Mouse (Mus musculus): Measurements from ENCODE around the gene Spop. TPM values are rescaled to one million over a fixed set of nuclear protein-coding genes. Genes with fewer than 3 reads are reported as not detected.
A peak's percentile ranks its signal among the peaks of the same experiment; 100 is the strongest.

The Spop gene
- 100 to 1,000 TPM; 174 to 181 TPM for total RNA-seq (2021)
- long read RNA-seq, transcript Spop-202 (11 exons, 2,881 nt), result minor isoform, 24 of 475 reads
- long read RNA-seq, transcript Spop-201 (10 exons, 3,063 nt), result major isoform, 399 of 475 reads
- long read RNA-seq, partial matches to known transcripts, result 27 of 475 reads
- long read RNA-seq, other reads (novel, unspliced or antisense), result 25 of 475 reads

GRCm38 (mm10) chr11:95413641-95414535 is at the start of gene Spop:
TSS of gene Spop (plus strand) at chr11:95414080.
- peak; percentile 84 to 88 for DNase-seq (ENCODE audit: low spot score in 2 of 2)

DNA sequence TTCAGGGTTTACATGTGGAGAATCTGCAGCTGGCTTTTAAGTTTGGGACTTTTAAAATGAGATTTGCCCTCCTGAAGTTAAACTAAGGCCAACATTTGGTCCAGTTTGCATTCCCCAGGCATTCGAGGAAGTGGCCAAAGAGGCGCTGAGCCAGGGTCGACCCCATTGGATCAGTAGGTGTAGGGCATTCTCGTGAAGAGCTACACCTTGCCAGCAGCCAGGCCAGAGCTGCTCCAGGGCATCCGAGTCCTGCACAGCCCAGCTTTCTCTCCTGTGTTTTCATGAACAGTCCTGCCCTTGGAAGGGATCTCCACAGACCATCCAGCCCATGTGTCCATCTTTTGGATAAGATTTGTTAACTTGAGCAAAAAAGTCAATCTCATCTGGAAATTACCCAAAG is 49.5 kb upstream of the Spop start:
- DNase-seq (ENCODE audit: low spot score in 2 of 2), result no peak

DNA sequence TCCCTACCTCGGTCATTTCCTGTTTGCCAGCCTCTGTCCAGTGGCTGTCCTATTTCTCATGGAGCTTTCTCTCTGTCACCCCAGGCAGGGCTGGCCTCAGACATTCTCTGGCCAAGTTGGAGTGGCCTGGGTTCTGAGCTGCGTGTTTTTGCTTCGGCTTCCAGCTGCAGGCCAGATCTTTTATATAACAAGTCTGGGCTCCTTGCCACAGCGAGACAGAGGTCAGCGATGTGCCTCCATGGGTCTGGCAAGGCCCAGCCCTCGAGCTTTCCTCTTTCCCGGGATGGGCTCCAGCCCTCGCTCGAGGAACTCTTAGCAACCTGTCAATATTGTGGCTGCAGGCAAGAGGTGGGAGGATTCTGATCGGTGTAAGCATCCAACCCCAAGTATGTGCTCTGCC is 48.3 kb upstream of the Spop start:
- peak; percentile 41 to 75 for DNase-seq (ENCODE audit: low spot score in 2 of 2)

GRCm38 (mm10) chr11:95366280-95366897 is 47.5 kb upstream of the Spop start:
- DNase-seq (ENCODE audit: low spot score in 2 of 2), result no peak

GRCm38 (mm10) chr11:95367011-95367735 is 46.7 kb upstream of the Spop start:
- no peak for DNase-seq (ENCODE audit: low spot score in 2 of 2)

- no peak for DNase-seq (ENCODE audit: low spot score in 2 of 2)
Observed at GRCm38 (mm10) chr11:95368231-95368823, 45.6 kb upstream of the Spop start.

DNA sequence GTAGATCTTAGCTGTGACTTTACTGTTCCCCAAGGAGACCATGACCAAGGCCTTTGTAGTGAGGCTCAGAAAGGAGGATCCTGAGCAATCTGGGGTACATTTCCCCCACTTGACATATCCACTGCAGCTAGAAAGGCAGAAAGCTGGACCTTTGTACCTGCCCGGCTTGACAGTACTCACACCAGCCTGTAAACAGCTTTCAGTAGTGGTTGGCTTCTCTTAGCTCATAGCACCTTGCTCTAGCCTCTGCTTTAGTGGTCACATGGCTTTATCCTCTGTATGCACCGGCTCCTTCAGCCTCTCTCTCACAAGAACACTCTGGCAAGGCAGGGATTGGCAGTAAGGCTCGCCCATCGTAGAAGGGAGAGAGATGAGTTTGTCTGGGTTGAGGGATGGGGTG is 45.0 kb upstream of the Spop start:
- DNase-seq (ENCODE audit: low spot score in 2 of 2), result no peak

DNA sequence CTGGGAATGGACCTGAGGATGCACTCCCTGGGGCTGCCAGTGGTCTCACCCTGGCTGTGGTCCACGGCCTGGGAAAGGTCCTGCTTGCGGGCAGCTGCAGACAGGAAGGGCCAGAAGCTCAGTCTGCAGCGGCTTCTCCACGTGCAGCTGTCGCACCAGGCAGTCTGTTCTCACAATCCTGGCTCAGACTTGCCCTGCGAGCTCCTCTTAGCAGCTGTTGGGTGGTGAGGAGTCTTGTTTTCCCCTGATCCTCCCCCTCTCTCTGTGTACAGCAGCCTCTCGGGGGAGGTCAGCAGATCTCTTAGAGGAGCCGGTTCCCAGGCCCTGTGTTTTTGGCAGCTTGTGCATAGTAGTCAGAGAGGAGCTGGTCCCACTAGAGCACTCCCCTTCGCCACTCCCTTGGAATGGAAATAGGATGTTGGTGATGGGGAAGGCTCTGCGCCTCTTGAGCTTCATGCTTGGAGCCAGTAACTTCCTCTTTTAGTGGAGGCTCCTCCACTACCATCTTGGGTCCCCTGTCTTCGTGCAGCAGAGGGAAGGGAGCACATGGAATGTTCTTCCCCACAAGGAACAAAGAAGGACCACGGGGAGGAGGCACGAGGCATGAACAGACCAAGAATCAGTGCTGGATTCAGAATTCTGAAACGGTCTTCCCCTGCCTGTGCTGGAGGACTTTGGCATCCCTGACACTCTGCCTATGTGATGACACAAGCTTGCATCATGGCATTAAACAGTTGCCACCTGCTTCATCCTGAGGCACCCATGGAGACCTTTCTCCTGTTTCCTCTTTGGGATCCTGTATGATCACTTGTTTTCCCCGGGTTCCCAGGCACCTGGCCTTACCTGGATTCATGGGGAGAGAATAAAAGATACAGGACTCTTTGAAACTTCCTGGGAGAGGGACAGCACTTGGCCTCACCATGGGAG is 43.7 kb upstream of the Spop start:
- DNase-seq (ENCODE audit: low spot score in 2 of 2), result no peak

DNA sequence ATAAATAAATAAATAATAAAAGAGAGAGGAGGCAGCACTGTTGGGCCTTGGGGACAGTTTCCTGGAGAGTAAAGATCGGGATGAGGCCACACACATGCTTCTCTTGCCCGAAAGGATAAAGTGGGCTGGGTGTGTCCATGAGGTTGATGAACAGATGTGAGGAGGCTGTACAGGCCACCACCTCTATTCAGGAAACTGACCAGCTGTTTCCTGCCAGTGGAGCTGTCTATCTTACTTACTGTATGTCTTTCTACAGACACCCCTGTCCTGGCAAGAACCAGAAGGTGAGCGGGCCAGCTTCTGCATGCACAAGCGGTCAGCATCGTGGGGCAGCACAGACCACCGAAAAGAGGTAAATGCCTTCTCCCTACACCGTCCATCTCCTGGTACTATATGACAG is 42.7 kb upstream of the Spop start:
- no peak for DNase-seq (ENCODE audit: low spot score in 2 of 2)

DNA sequence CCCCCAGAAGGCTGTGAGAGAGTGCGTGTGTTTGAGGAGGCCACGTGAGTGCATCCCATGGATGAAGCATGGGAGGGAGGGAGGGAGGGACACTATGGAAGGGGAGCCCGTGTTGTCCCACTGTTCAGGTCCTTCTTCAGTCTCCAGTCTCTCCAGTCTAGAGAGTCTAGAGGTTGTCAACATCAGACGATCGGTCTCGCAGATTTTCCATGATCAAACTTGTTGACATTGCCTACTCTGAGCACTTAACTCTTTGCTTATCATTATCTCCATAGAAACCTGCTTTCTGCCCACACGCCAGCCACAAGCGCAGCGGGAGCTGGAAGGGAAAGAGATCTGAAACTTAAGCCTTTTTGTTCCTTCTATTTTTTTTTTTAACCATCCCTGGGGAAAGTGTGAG is 35.0 kb upstream of the Spop start:
- no peak for DNase-seq (ENCODE audit: low spot score in 2 of 2)

DNA sequence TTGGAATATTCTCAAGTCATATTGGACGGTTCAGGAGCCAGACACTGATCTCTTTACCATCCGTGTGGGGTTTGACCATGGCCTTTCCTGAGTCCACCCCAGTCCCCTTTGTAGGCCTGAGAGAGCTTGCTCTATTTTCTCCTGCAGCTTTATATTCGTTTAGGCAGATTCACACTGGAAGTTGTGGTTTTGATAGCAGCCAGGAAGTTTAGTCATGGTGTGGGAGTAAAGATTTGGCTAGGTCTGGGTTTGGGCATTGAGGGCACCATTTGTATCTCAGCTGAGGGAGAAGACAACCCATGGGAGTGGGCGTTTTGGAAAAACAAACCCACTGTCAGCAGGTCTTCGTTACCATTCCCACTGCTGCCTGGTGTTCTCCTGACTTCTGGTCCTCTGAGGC is 34.3 kb upstream of the Spop start:
- DNase-seq (ENCODE audit: low spot score in 2 of 2), result no peak

- no peak for DNase-seq (ENCODE audit: low spot score in 2 of 2)
Observed at GRCm38 (mm10) chr11:95380711-95381110, 33.2 kb upstream of the Spop start.

DNA sequence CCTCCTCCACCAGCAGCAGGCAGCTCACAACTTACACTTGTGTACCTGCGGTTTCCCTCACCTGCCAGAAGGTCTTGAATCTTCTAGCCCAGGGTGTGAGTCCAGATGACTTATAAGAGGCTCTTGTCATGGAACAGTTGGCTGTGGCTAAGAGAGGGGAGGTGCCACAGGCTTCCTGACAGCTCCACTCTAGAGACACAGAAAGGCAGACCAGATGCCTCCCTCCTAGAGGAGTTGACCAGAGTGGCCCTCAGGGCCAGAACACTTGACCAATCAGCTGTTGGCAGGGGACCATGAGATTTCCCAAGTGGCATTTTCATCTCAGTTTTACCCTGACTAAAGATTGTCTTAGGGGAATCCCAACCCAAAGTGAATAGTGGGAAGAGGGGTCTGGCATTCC is 32.7 kb upstream of the Spop start:
- DNase-seq (ENCODE audit: low spot score in 2 of 2), result no peak

DNA sequence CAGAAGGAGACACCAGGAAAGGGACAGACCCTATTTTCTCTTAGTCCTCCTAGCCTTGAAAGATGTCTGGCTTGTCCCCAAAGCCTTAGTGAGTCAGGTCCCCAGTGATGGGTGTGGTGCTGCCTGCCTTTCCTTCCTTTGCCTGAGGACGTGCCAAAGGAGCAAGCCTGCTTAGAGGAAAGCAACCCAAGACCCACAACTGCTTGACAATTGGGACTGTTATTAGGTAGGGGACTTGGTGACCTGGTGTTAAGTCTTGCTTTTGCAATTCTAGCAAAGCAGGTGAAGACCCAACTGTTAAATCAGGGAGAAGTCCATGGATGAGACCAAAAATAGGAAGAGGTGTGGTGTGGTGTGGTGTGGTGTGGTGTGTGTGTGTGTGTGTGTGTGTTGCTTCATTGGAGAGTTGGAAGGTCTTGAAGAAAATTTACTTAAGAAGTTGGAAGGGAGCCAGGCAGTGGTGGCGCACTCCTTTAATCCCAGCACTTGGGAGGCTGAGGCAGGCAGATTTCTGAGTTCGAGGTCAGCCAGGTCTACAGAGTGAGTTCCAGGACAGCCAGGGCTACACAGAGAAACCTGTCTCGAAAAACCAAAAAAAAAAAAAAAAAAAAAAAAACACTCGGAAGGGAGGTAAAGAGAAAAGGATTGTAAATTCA is 30.4 kb upstream of the Spop start:
- no peak for DNase-seq (ENCODE audit: low spot score in 2 of 2)

DNA sequence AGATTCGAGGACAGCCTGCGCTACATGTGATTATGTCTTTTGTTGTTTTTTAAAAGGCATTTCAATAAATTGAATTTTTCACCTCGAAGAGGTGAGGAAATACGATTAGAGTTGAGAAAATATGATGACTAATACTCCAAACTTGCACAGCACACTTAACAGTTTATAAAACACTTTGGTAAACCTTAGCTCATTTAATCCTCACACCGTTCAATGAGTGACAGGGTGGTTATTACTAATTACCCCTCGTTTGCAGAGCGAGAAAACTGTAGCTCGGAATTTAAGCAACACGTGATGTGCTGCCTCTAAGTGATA is 29.9 kb upstream of the Spop start:
- no peak for DNase-seq (ENCODE audit: low spot score in 2 of 2)

DNA sequence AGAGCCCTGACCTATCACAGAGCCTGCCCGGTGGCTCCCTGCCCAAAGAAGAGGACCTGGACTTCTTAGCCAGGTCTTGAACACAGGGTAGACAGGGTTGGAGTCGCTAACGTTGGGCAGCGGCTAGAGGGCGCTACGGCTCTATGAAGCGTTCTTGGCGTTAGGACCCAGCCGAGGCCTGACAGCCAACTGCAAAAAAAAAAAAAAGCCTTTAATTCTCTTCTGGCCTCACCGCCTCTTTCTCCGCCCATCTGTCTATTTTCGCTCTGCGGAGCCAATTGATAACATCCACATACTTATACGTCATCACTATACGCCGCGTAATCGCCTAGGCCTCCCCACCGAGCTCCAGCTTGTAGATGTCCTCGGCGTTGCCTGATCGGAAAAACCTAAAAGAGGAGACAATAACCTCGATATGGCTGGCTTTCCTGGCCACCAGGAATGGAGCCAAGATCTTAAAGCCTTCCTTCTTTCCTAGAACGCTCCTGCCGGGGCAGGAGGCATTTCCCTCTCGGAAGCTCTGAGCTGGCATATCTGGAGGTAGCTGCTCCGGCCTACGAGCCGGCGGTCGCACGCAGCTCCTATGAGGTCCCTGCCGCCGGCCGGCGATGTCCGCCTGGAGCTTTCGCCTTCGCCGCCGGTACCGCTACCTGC is 29.4 kb upstream of the Spop start, which contains the start of gene Slc35b1:
Slc35b1 (plus strand) TSS at position 374 of the 654 bp plus-strand sequence.
- peak; percentile 95 to 99 for DNase-seq (ENCODE audit: low spot score in 2 of 2)

DNA sequence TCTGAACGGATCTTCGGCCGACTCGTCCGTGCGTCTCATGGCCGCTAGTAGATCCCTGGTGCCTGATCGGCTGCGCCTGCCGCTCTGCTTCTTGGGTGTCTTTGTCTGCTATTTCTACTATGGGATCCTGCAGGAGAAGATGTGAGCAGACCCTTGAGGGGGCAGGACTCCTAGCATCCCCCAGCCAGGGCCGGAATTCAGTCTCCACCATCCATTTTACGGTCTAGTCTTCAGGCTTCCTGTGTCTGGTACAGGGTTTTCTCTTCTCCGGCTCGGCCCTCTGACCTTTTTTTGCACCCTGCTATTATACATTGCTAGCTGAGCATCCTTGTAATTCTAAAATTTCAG is 28.9 kb upstream of the Spop start:
- no peak for DNase-seq (ENCODE audit: low spot score in 2 of 2)

GRCm38 (mm10) chr11:95387354-95387753 is 26.5 kb upstream of the Spop start:
- no peak for DNase-seq (ENCODE audit: low spot score in 2 of 2)

DNA sequence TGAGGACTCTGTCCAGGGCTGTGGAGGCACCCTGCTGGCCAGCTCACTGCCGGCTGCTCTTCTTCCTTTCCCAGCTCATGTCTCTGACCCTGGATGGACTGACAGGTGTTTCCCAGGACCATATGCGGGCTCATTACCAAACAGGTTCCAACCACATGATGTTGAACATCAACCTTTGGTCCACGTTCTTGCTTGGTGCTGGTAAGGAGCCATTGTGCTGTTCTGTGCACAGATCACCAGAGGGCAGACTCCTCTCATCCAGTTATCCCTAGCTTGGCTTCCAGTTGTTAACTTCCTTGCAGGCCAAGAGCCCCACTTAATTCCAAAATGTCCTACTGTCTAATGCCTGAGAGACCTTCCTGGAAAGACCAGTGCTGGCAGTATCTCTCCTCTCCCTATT is 24.9 kb upstream of the Spop start:
- no peak for DNase-seq (ENCODE audit: low spot score in 2 of 2)

All from layer of hippocampus, adult 18-20 months (tissue).